Mouse (Mus musculus): ENCODE results near the gene Fbxw18. TPM values are rescaled to one million over a fixed set of nuclear protein-coding genes. Genes with fewer than 3 reads are reported as not detected.

Gene Fbxw18
- not detected for polyA plus RNA-seq (2014; fragmentation: Illumina TruSeq; extraction: RNeasy Lipid Tissue Mini Kit (QIAGEN cat#74804); ENCODE audit: low replicate concordance)

GRCm38 (mm10) chr9:109702600-109702999, at the start of gene Fbxw18:
Gene Fbxw18, minus strand, starts transcription at chr9:109702700.

GRCm38 (mm10) chr9:109745989-109746388, 43.5 kb upstream of the Fbxw18 start, which contains the start of gene Fbxw26:
Gene Fbxw26, minus strand, starts transcription at chr9:109746089.

GRCm38 (mm10) chr9:109664552-109664951, 37.9 kb downstream of the Fbxw18 start, which contains the start of gene Fbxw25:
Gene Fbxw25, minus strand, starts transcription at chr9:109664652.

Other genes starting within 250 kb of the Fbxw18 start
- gene Fbxw19, start 206.8 kb downstream of the Fbxw18 start, polyA plus RNA-seq (2014; fragmentation: Illumina TruSeq; extraction: RNeasy Lipid Tissue Mini Kit (QIAGEN cat#74804); ENCODE audit: low replicate concordance) = not detected
- 0.33 TPM for gene Fbxw15, start 134.4 kb downstream of the Fbxw18 start, polyA plus RNA-seq (2014; fragmentation: Illumina TruSeq; extraction: RNeasy Lipid Tissue Mini Kit (QIAGEN cat#74804); ENCODE audit: low replicate concordance)
- not detected for gene Fbxw24, start 76.6 kb downstream of the Fbxw18 start, polyA plus RNA-seq (2014; fragmentation: Illumina TruSeq; extraction: RNeasy Lipid Tissue Mini Kit (QIAGEN cat#74804); ENCODE audit: low replicate concordance)
- gene Fbxw25, start 38.0 kb downstream of the Fbxw18 start, polyA plus RNA-seq (2014; fragmentation: Illumina TruSeq; extraction: RNeasy Lipid Tissue Mini Kit (QIAGEN cat#74804); ENCODE audit: low replicate concordance) = not detected
- not detected for gene Fbxw26, start 43.4 kb upstream of the Fbxw18 start, polyA plus RNA-seq (2014; fragmentation: Illumina TruSeq; extraction: RNeasy Lipid Tissue Mini Kit (QIAGEN cat#74804); ENCODE audit: low replicate concordance)
- gene Fbxw27, start 88.0 kb upstream of the Fbxw18 start, polyA plus RNA-seq (2014; fragmentation: Illumina TruSeq; extraction: RNeasy Lipid Tissue Mini Kit (QIAGEN cat#74804); ENCODE audit: low replicate concordance) = not detected
- gene Spink8, start 109.6 kb upstream of the Fbxw18 start, polyA plus RNA-seq (2014; fragmentation: Illumina TruSeq; extraction: RNeasy Lipid Tissue Mini Kit (QIAGEN cat#74804); ENCODE audit: low replicate concordance) = not detected
- gene Nme6, start 130.0 kb upstream of the Fbxw18 start, polyA plus RNA-seq (2014; fragmentation: Illumina TruSeq; extraction: RNeasy Lipid Tissue Mini Kit (QIAGEN cat#74804); ENCODE audit: low replicate concordance) = 1.6 TPM
- not detected for gene Camp, start 146.9 kb upstream of the Fbxw18 start, polyA plus RNA-seq (2014; fragmentation: Illumina TruSeq; extraction: RNeasy Lipid Tissue Mini Kit (QIAGEN cat#74804); ENCODE audit: low replicate concordance)
- 54.8 TPM for gene Cdc25a, start 172.9 kb upstream of the Fbxw18 start, polyA plus RNA-seq (2014; fragmentation: Illumina TruSeq; extraction: RNeasy Lipid Tissue Mini Kit (QIAGEN cat#74804); ENCODE audit: low replicate concordance)
- 18.3 TPM for gene Map4, start 228.8 kb upstream of the Fbxw18 start, polyA plus RNA-seq (2014; fragmentation: Illumina TruSeq; extraction: RNeasy Lipid Tissue Mini Kit (QIAGEN cat#74804); ENCODE audit: low replicate concordance)

All from small intestine, adult 10 weeks (tissue).